In the genomic region with DNA sequence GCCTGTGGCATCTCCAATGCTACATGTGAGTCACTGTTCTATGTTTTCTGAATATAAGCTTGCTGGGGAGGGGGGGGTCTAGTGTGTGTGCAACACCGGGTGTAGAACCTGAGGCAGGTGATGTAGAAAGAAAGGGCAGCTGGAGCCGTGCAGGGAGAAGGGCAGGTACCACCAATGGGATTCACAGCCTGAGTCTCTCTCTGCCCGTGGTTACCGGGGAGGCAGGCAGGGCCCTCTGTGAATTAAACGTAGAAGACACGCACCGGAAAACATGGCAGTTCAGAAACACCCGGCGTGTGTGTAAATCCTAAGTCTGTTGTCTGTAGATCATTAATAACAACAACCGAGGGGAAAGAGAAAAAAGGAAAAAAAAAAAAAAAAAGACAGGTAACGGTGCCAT, we compare ENCODE assay signal across 16 mouse cellular contexts. TPM values are rescaled to one million over a fixed set of nuclear protein-coding genes. Genes with fewer than 3 reads are reported as not detected.
DNase-seq lines count a peak whose midpoint lies in the region; ATAC-seq lines count a peak whose summit lies in the region.
"Had no signal": no experiment of that assay in that cellular context is flagged by ENCODE, and none has a peak within 500 bp of the region (broad histone marks: within the 10 kb centered on the region; RNA-seq: fewer than 3 reads in every experiment).

No protein-coding gene starts in this region.

- H3K27ac ChIP-seq in kidney, embryonic 16.5 days (ENCODE audit: low read length), result no peak overlapping the region
- H3K27ac ChIP-seq in embryonic facial prominence, embryonic 14.5 days (replicated peaks; ENCODE audit: low read depth, low read length), result no peak overlapping the region
- 0 out of 2 replicates have a peak overlapping the region, but pooled peaks have one; percentile 4 for H3K27ac ChIP-seq in limb, embryonic 15.5 days
- H3K27ac ChIP-seq: liver, embryonic 12.5 days had no signal

- ATAC-seq in kidney, embryonic 16.5 days (ENCODE audit: low FRiP score, low TSS enrichment), result no peak
- no peak for ATAC-seq in embryonic facial prominence, embryonic 14.5 days (ENCODE audit: low read depth)
- no peak for ATAC-seq in limb, embryonic 15.5 days (ENCODE audit: insufficient number of reproducible peaks, low FRiP score, low TSS enrichment, low read depth)
- ATAC-seq: liver, embryonic 12.5 days; lung, postnatal 0 days had no signal

- peaks cover 17% of the 10 kb centered on the region; the same call in 1 of the 2 replicates for H3K27me3 ChIP-seq in kidney, embryonic 16.5 days (ENCODE audit: insufficient read depth, low read length)
- no peaks in the 10 kb centered on the region for H3K27me3 ChIP-seq in embryonic facial prominence, embryonic 14.5 days (replicated peaks; ENCODE audit: control insufficient read depth, insufficient read depth, low read length)
- H3K27me3 ChIP-seq in limb, embryonic 15.5 days, result peaks cover 15% of the 10 kb centered on the region
- H3K27me3 ChIP-seq: CH12.LX had no signal

- H3K4me2 ChIP-seq in kidney, embryonic 16.5 days (replicated peaks; ENCODE audit: low read depth, low read length), result 0 out of 2 replicates have a peak overlapping the region, but pooled peaks have one; percentile 47
- H3K4me2 ChIP-seq in embryonic facial prominence, embryonic 14.5 days (ENCODE audit: low read depth, low read length), result 0 out of 2 replicates have a peak overlapping the region, but pooled peaks have one; percentile 7
- H3K4me2 ChIP-seq in limb, embryonic 15.5 days, result no peak overlapping the region
- H3K4me2 ChIP-seq: liver, embryonic 12.5 days had no signal

- H3K4me1 ChIP-seq in kidney, embryonic 16.5 days (ENCODE audit: insufficient read depth, low read length), result peaks cover 23% of the 10 kb centered on the region
- peaks cover 56% of the 10 kb centered on the region for H3K4me1 ChIP-seq in embryonic facial prominence, embryonic 14.5 days (ENCODE audit: control insufficient read depth, insufficient read depth, low read length)
- peaks cover 45% of the 10 kb centered on the region for H3K4me1 ChIP-seq in limb, embryonic 15.5 days
- H3K4me1 ChIP-seq: liver, embryonic 12.5 days had no signal

- DNase-seq in kidney, postnatal 25 days, result no peak
- DNase-seq in CD4-positive, CD25-positive, alpha-beta regulatory T cell, adult 2 months (ENCODE audit: low read depth, low spot score), result peak; percentile 66
- no peak for DNase-seq in embryonic facial prominence, embryonic 14.5 days (ENCODE audit: low spot score)
- no peak for DNase-seq in heart, adult 9 months (ENCODE audit: low spot score in 2 of 2)
- DNase-seq in MN1 (ENCODE audit: low spot score), result no peak
- no peak for DNase-seq in adrenal gland, postnatal 4 days (ENCODE audit: low spot score in 2 of 2)
- DNase-seq: cerebellum, adult 18-20 months; heart, postnatal 36 days; kidney, adult 2 months; right cerebral cortex, adult 18-20 months had no signal

- H3K9ac ChIP-seq in kidney, embryonic 16.5 days (replicated peaks; ENCODE audit: low read length), result no peak overlapping the region
- no peak overlapping the region for H3K9ac ChIP-seq in embryonic facial prominence, embryonic 14.5 days (ENCODE audit: low read depth, low read length)
- H3K9ac ChIP-seq in limb, embryonic 15.5 days, result no peak overlapping the region
- H3K9ac ChIP-seq: liver, embryonic 12.5 days had no signal

- WGBS in kidney, embryonic 16.5 days, result 47% methylated on average over 11 of the region's 11 CpGs
- 70% methylated on average over 11 of the region's 11 CpGs for WGBS in embryonic facial prominence, embryonic 14.5 days
- WGBS in limb, embryonic 15.5 days, result 66% methylated on average over 11 of the region's 11 CpGs

- H3K9me3 ChIP-seq in kidney, embryonic 16.5 days (ENCODE audit: low read length), result no peaks in the 10 kb centered on the region
- no peaks in the 10 kb centered on the region for H3K9me3 ChIP-seq in embryonic facial prominence, embryonic 14.5 days (ENCODE audit: control insufficient read depth, low read length)
- no peaks in the 10 kb centered on the region for H3K9me3 ChIP-seq in limb, embryonic 15.5 days
- H3K9me3 ChIP-seq: liver, embryonic 12.5 days had no signal

- no peaks in the 10 kb centered on the region for H3K36me3 ChIP-seq in kidney, embryonic 16.5 days (ENCODE audit: insufficient read depth, low read length)
- peaks cover 16% of the 10 kb centered on the region for H3K36me3 ChIP-seq in embryonic facial prominence, embryonic 14.5 days (ENCODE audit: control insufficient read depth, insufficient read depth, low read length)
- H3K36me3 ChIP-seq in limb, embryonic 15.5 days, result no peaks in the 10 kb centered on the region
- H3K36me3 ChIP-seq: liver, embryonic 12.5 days had no signal

- no peak overlapping the region for H3K4me3 ChIP-seq in kidney, embryonic 16.5 days (ENCODE audit: low read length)
- H3K4me3 ChIP-seq in embryonic facial prominence, embryonic 14.5 days (ENCODE audit: low read depth, low read length), result no peak overlapping the region
- H3K4me3 ChIP-seq in limb, embryonic 15.5 days, result no peak overlapping the region
- H3K4me3 ChIP-seq: liver, embryonic 12.5 days had no signal

RNA-seq across cellular contexts. Expression of a gene that starts 12.2 kb away (rescaled TPM):
- polyA plus RNA-seq in kidney, embryonic 16.5 days (2015; fragmentation: Nextera tagmentation; extraction: Ambion mirVana), result 2.6 TPM in 2 replicates
- polyA plus RNA-seq in embryonic facial prominence, embryonic 14.5 days (2014; fragmentation: Nextera tagmentation; extraction: Ambion mirVana), result 16.5 and 20.7 TPM in 2 replicates
- polyA plus RNA-seq in limb, embryonic 15.5 days (2015; fragmentation: Nextera tagmentation; extraction: Ambion mirVana), result 14.3 and 19.9 TPM in 2 replicates
- 1 to 10 TPM; 1.4 to 2.2 TPM for total RNA-seq in adrenal gland, postnatal 4 days (2021)
- total RNA-seq: CH12.LX; common myeloid progenitor, adult 5-6 weeks had no signal
